Mouse (Mus musculus) spleen, embryonic (tissue): ENCODE results near the gene Myo9a.
"Not testable (repeated sequence)": the region's sequence is repeated elsewhere in the genome, so short reads cannot be mapped to it uniquely, and the experiment has no call there.

Experiments
- CTCF ChIA-PET: fragments of 350-600 bp; sonication (Branson Sonifier 250); formaldehyde crosslinking; loops from one replicate; lab custom pipeline; 2022; lab: Charles Lee

Myo9a gene

GRCm38 (mm10) chr9:59948226-59948625, 197.5 kb downstream of the Myo9a start:
- CTCF ChIA-PET, result interaction anchor here (0.6 kb wide), 1 partner anchor 8 kb away, joined by 5 read pairs; no protein-coding TSS in a partner anchor

- CTCF ChIA-PET, result no interaction called here
Measured at GRCm38 (mm10) chr9:59948691-59949250, 198.1 kb downstream of the Myo9a start.

GRCm38 (mm10) chr9:59949511-59949910, 198.8 kb downstream of the Myo9a start:
- CTCF ChIA-PET, result no interaction called here

GRCm38 (mm10) chr9:59949981-59950380, 199.3 kb downstream of the Myo9a start:
- CTCF ChIA-PET, result no interaction called here

GRCm38 (mm10) chr9:59951001-59951750, 200.5 kb downstream of the Myo9a start:
- CTCF ChIA-PET, result no interaction called here

- CTCF ChIA-PET, result interaction anchor here (0.7 kb wide), 1 partner anchor 16 kb away, joined by 3 read pairs; no protein-coding TSS in a partner anchor
Measured at GRCm38 (mm10) chr9:59951943-59952342, 201.2 kb downstream of the Myo9a start.

GRCm38 (mm10) chr9:59952515-59953070, 201.9 kb downstream of the Myo9a start:
- CTCF ChIA-PET, result interaction anchor here (0.7 kb wide), 2 partner anchors 15 to 39 kb away, joined by 3 read pairs; no protein-coding TSS in a partner anchor

GRCm38 (mm10) chr9:59953556-59953955, 202.9 kb downstream of the Myo9a start:
- CTCF ChIA-PET, result interaction anchor here (0.5 to 0.7 kb wide), 2 partner anchors 40 to 529 kb away, joined by 3 read pairs; no protein-coding TSS in a partner anchor

GRCm38 (mm10) chr9:59955199-59955598, 204.5 kb downstream of the Myo9a start:
- CTCF ChIA-PET, result interaction anchor here (0.8 kb wide), 1 partner anchor 7 kb away, joined by 5 read pairs; no protein-coding TSS in a partner anchor

GRCm38 (mm10) chr9:59955692-59956091, 205.0 kb downstream of the Myo9a start:
- CTCF ChIA-PET, result interaction anchor here (0.8 kb wide), 1 partner anchor 8 kb away, joined by 5 read pairs; no protein-coding TSS in a partner anchor

GRCm38 (mm10) chr9:59956496-59956895, 205.8 kb downstream of the Myo9a start:
- CTCF ChIA-PET, result no interaction called here

- CTCF ChIA-PET, result not testable (repeated sequence)
Measured at GRCm38 (mm10) chr9:59958115-59958514, 207.4 kb downstream of the Myo9a start.

GRCm38 (mm10) chr9:59959276-59959675, 208.6 kb downstream of the Myo9a start:
- CTCF ChIA-PET, result interaction anchor here (0.6 kb wide), 1 partner anchor 1113 kb away, joined by 18 read pairs; no protein-coding TSS in a partner anchor

GRCm38 (mm10) chr9:59960559-59960958, 209.9 kb downstream of the Myo9a start, which contains the start of gene Nr2e3:
TSS of gene Nr2e3 (minus strand) at chr9:59960659.
- CTCF ChIA-PET, result no interaction called here

- CTCF ChIA-PET, result no interaction called here
Measured at GRCm38 (mm10) chr9:59961201-59961955, 210.7 kb downstream of the Myo9a start.

- CTCF ChIA-PET, result no interaction called here
Measured at GRCm38 (mm10) chr9:59964367-59964766, 213.7 kb downstream of the Myo9a start.

GRCm38 (mm10) chr9:59965046-59965445, 214.3 kb downstream of the Myo9a start:
- CTCF ChIA-PET, result no interaction called here

- CTCF ChIA-PET, result interaction anchor here (0.6 to 1.5 kb wide), 2 partner anchors 245 to 554 kb away, joined by 3 to 10 read pairs; no protein-coding TSS in a partner anchor
Measured at GRCm38 (mm10) chr9:59969383-59969782, 218.7 kb downstream of the Myo9a start.

GRCm38 (mm10) chr9:59971263-59971662, 220.6 kb downstream of the Myo9a start:
- CTCF ChIA-PET, result no interaction called here
